Mouse (Mus musculus): Measurements from ENCODE around the gene Ddit4.

DNA sequence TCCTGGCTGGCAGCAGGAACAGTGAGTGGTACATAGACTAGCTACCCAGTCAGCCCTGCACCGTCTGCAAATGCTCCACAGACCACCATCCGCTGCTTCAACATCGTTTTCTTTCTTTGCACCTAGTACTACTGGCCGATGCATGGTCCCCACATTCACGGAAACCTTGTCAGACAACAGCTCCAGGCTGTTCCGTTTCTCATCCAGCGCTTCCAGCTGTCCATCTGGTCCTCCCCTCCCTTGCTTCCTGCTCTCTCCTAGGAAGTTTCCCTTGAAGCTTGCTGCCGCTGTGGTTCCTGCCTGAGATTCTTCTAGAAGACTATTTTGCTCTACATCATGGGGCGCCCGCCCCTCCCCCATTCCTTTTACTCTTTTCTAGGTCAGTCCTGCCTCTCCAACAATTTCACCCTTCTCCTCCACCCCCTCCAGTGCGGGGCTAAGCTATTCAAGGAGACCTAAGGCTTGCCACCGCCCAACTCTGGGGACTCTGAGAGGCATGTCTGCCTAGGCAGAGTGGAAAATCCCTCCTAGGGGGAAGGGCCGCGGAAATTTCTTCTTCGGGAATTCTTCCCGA is 8.7 kb downstream of the Ddit4 start:
- no peak for TF ChIP-seq CTCF (IDR thresholded peaks at IDR 0.05; ENCODE audit: extremely low read depth, insufficient read depth, insufficient read length, insufficient replicate concordance)
- no peak for TF ChIP-seq POLR2A (IDR thresholded peaks at IDR 0.05; ENCODE audit: low read depth, low read length)

All from spleen, adult 2 months (tissue).